In the genomic region with DNA sequence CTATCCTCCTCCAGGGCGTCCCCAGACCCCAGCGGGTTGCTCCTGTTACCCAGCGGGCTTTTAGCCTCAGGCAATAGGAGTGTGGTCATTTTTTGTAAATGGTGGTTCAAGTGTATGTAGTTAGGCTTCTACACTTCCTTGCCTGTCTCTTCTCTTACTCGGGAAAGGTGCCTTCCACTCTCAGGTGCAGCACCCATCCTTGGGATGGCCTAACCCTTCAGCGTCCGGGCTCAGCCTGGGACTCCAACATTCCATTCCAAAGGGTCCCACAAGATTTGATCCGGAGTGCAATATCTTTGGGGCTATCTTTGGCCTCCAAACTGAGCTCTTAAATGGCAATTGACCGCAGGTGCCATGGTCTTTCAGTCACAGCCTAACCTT, we compare ENCODE assay signal across 7 mouse cellular contexts.
A peak's percentile ranks its signal among the peaks of the same experiment; 100 is the strongest.
DNase-seq lines count a peak whose midpoint lies in the region; ATAC-seq and TF ChIP-seq lines count a peak whose summit lies in the region.

No protein-coding gene starts in this region.

- no peak for DNase-seq in kidney, postnatal 0 days (ENCODE audit: low spot score)
- DNase-seq in kidney, postnatal 10 days = no peak
- no peak for DNase-seq in hindbrain, postnatal 0 days (ENCODE audit: low spot score)
- no peak for DNase-seq in adrenal gland, postnatal 36 days
- no peak for DNase-seq in lung, postnatal 14 days

- H3K27me3 ChIP-seq in kidney, postnatal 0 days (ENCODE audit: insufficient read depth, low read length) = peaks cover 13% of the 10 kb centered on the region
- H3K27me3 ChIP-seq in embryonic facial prominence, embryonic 15.5 days = peaks cover 32% of the 10 kb centered on the region
- no peaks in the 10 kb centered on the region; the same call in 1 of the 2 replicates for H3K27me3 ChIP-seq in hindbrain, postnatal 0 days (ENCODE audit: insufficient read depth, low read length)
- peaks cover 15% of the 10 kb centered on the region; the same call in 1 of the 2 replicates for H3K27me3 ChIP-seq in neural tube, embryonic 13.5 days

- no peaks in the 10 kb centered on the region for H3K9me3 ChIP-seq in kidney, postnatal 0 days (replicated peaks; ENCODE audit: low read length)
- H3K9me3 ChIP-seq in embryonic facial prominence, embryonic 15.5 days (replicated peaks) = no peaks in the 10 kb centered on the region
- H3K9me3 ChIP-seq in hindbrain, postnatal 0 days (ENCODE audit: low read length) = no peaks in the 10 kb centered on the region
- H3K9me3 ChIP-seq in neural tube, embryonic 13.5 days = no peaks in the 10 kb centered on the region

- 1% methylated on average over 8 of the region's 8 CpGs for WGBS in kidney, postnatal 0 days
- 6% methylated on average over 8 of the region's 8 CpGs for WGBS in embryonic facial prominence, embryonic 15.5 days
- 3% methylated on average over 8 of the region's 8 CpGs for WGBS in hindbrain, postnatal 0 days
- 3% methylated on average over 8 of the region's 8 CpGs for WGBS in neural tube, embryonic 13.5 days

- H3K27ac ChIP-seq in kidney, postnatal 0 days = no peak overlapping the region
- H3K27ac ChIP-seq in embryonic facial prominence, embryonic 15.5 days (replicated peaks) = no peak overlapping the region
- peak overlapping the region; percentile 78 for H3K27ac ChIP-seq in hindbrain, postnatal 0 days
- H3K27ac ChIP-seq in neural tube, embryonic 13.5 days (replicated peaks) = peak overlapping the region; percentile 85

- peak overlapping the region; percentile 94 for H3K4me2 ChIP-seq in kidney, postnatal 0 days (ENCODE audit: low read length)
- H3K4me2 ChIP-seq in embryonic facial prominence, embryonic 15.5 days (replicated peaks) = peak overlapping the region; percentile 99
- H3K4me2 ChIP-seq in hindbrain, postnatal 0 days (ENCODE audit: low read depth, low read length) = peak overlapping the region; percentile 94
- H3K4me2 ChIP-seq in neural tube, embryonic 13.5 days = peak overlapping the region; percentile 82

- no peak for ATAC-seq in kidney, postnatal 0 days (replicated peaks; ENCODE audit: low FRiP score, low read depth)
- ATAC-seq in embryonic facial prominence, embryonic 15.5 days (ENCODE audit: insufficient number of reproducible peaks, low FRiP score, low TSS enrichment, low read depth) = peak; percentile 24; the same call in 1 of the 2 replicates
- ATAC-seq in hindbrain, postnatal 0 days = no peak
- ATAC-seq in neural tube, embryonic 13.5 days (ENCODE audit: low read depth) = peak; percentile 46; the same call in 1 of the 2 replicates

- no peak overlapping the region for H3K9ac ChIP-seq in kidney, postnatal 0 days (ENCODE audit: low read depth, low read length)
- H3K9ac ChIP-seq in embryonic facial prominence, embryonic 15.5 days = no peak overlapping the region
- peak overlapping the region; percentile 60 for H3K9ac ChIP-seq in hindbrain, postnatal 0 days (replicated peaks; ENCODE audit: low read length)
- H3K9ac ChIP-seq in neural tube, embryonic 13.5 days = peak overlapping the region; percentile 72

- no peaks in the 10 kb centered on the region for H3K36me3 ChIP-seq in kidney, postnatal 0 days (ENCODE audit: insufficient read depth, low read length)
- no peaks in the 10 kb centered on the region for H3K36me3 ChIP-seq in embryonic facial prominence, embryonic 15.5 days
- H3K36me3 ChIP-seq in hindbrain, postnatal 0 days (ENCODE audit: insufficient read depth, low read length) = no peaks in the 10 kb centered on the region
- H3K36me3 ChIP-seq in neural tube, embryonic 13.5 days = no peaks in the 10 kb centered on the region

- H3K4me3 ChIP-seq in kidney, postnatal 0 days (replicated peaks; ENCODE audit: low read depth, low read length) = peak overlapping the region; percentile 47
- peak overlapping the region; percentile 55 for H3K4me3 ChIP-seq in embryonic facial prominence, embryonic 15.5 days (replicated peaks)
- peak overlapping the region; percentile 73 for H3K4me3 ChIP-seq in hindbrain, postnatal 0 days (ENCODE audit: low read length)
- peak overlapping the region; percentile 62 for H3K4me3 ChIP-seq in neural tube, embryonic 13.5 days

- H3K4me1 ChIP-seq in kidney, postnatal 0 days (replicated peaks; ENCODE audit: insufficient read depth, low read length) = peaks cover 3% of the 10 kb centered on the region; the same call in 1 of the 2 replicates
- H3K4me1 ChIP-seq in embryonic facial prominence, embryonic 15.5 days = peaks cover 15% of the 10 kb centered on the region
- H3K4me1 ChIP-seq in hindbrain, postnatal 0 days (ENCODE audit: insufficient read depth, low read length) = no peaks in the 10 kb centered on the region
- H3K4me1 ChIP-seq in neural tube, embryonic 13.5 days (replicated peaks) = peaks cover 14% of the 10 kb centered on the region

- no peak for TF ChIP-seq CTCF in kidney, postnatal 0 days (IDR thresholded peaks at IDR 0.05; ENCODE audit: low read depth)
- TF ChIP-seq CTCF in hindbrain, postnatal 0 days (IDR thresholded peaks at IDR 0.05; ENCODE audit: low read depth) = no peak

Comparison
In these comparisons a context has a peak if more than half of its experiments do, and no peak if none do; other contexts are left out.
1. ATAC-seq: peak in embryonic facial prominence, embryonic 15.5 days (single experiment) and neural tube, embryonic 13.5 days (single experiment); none in kidney, postnatal 0 days (single experiment) and hindbrain, postnatal 0 days (single experiment).
2. H3K27ac ChIP-seq: peak in hindbrain, postnatal 0 days (single experiment) and neural tube, embryonic 13.5 days (single experiment); none in kidney, postnatal 0 days (single experiment) and embryonic facial prominence, embryonic 15.5 days (single experiment).
3. H3K9ac ChIP-seq: peak in hindbrain, postnatal 0 days (single experiment) and neural tube, embryonic 13.5 days (single experiment); none in kidney, postnatal 0 days (single experiment) and embryonic facial prominence, embryonic 15.5 days (single experiment).
4. Peak in every context shown above with its lines, with median percentiles within 50 percentile points of each other: H3K4me2 ChIP-seq and H3K4me3 ChIP-seq.